Mouse (Mus musculus): ENCODE results near the gene Kif1b. TPM values are rescaled to one million over a fixed set of nuclear protein-coding genes. Genes with fewer than 3 reads are reported as not detected.

Kif1b gene
- 44.8 and 56.6 TPM in 2 replicates for polyA plus RNA-seq (2016; fragmentation: Nextera tagmentation; extraction: Ambion mirVana)

- WGBS = under 1% methylated on average over 79 of the region's 79 CpGs
- no peaks in the 10 kb centered on the region for H3K27me3 ChIP-seq (ENCODE audit: insufficient read depth, poor library complexity, severe bottlenecking)
- no peaks in the 10 kb centered on the region for H3K9me3 ChIP-seq
- peaks cover 33% of the 10 kb centered on the region for H3K4me1 ChIP-seq
- DNase-seq (ENCODE audit: low spot score) = peak; percentile 98
- peak within 1 kb of the TSS; percentile 99 for H3K4me3 ChIP-seq
- no peaks in the 10 kb centered on the region for H3K36me3 ChIP-seq
- peak within 1 kb of the TSS; percentile 98 for H3K27ac ChIP-seq
Observed at GRCm38 (mm10) chr4:149307596-149308490, at the start of gene Kif1b. Gene Kif1b (minus strand): TSS chr4:149307693.

GRCm38 (mm10) chr4:149354671-149355070, 47.2 kb upstream of the Kif1b start:
- no peak overlapping the region for H3K4me3 ChIP-seq
- no peaks in the 10 kb centered on the region for H3K27me3 ChIP-seq (ENCODE audit: insufficient read depth, poor library complexity, severe bottlenecking)
- no peak overlapping the region for H3K27ac ChIP-seq
- peaks cover 98% of the 10 kb centered on the region for H3K36me3 ChIP-seq
- WGBS = 94% methylated on average over 8 of the region's 8 CpGs
- DNase-seq (ENCODE audit: low spot score) = no peak
- peaks cover 10% of the 10 kb centered on the region for H3K4me1 ChIP-seq
- no peaks in the 10 kb centered on the region for H3K9me3 ChIP-seq

GRCm38 (mm10) chr4:149351596-149352150, 44.2 kb upstream of the Kif1b start:
- peaks cover 94% of the 10 kb centered on the region for H3K36me3 ChIP-seq
- no peak for DNase-seq (ENCODE audit: low spot score)
- no peaks in the 10 kb centered on the region for H3K27me3 ChIP-seq (ENCODE audit: insufficient read depth, poor library complexity, severe bottlenecking)
- no peak overlapping the region for H3K4me3 ChIP-seq
- H3K9me3 ChIP-seq = no peaks in the 10 kb centered on the region
- 67% methylated on average over 8 of the region's 8 CpGs for WGBS
- peak overlapping the region; percentile 64 for H3K27ac ChIP-seq
- peaks cover 13% of the 10 kb centered on the region for H3K4me1 ChIP-seq

GRCm38 (mm10) chr4:149348963-149349362, 41.5 kb upstream of the Kif1b start:
- WGBS = 80% methylated on average over 5 of the region's 5 CpGs
- peaks cover 93% of the 10 kb centered on the region for H3K36me3 ChIP-seq
- H3K27me3 ChIP-seq (ENCODE audit: insufficient read depth, poor library complexity, severe bottlenecking) = no peaks in the 10 kb centered on the region
- H3K4me1 ChIP-seq = peaks cover 33% of the 10 kb centered on the region
- no peak overlapping the region for H3K4me3 ChIP-seq
- H3K9me3 ChIP-seq = no peaks in the 10 kb centered on the region
- DNase-seq (ENCODE audit: low spot score) = no peak
- no peak overlapping the region for H3K27ac ChIP-seq

GRCm38 (mm10) chr4:149345873-149346272, 38.4 kb upstream of the Kif1b start:
- Histone ChIP-seq H3K27me3 (ENCODE audit: insufficient read depth, poor library complexity, severe bottlenecking) (no peaks in the 10 kb centered on the region), H3K27ac (peak overlapping the region; percentile 83), H3K9me3 (no peaks in the 10 kb centered on the region), H3K4me1 (peaks cover 29% of the 10 kb centered on the region), H3K4me3 (0 out of 2 replicates have a peak overlapping the region, but pooled peaks have one; percentile 18), H3K36me3 (peaks cover 94% of the 10 kb centered on the region)
- DNase-seq (ENCODE audit: low spot score) = no peak
- WGBS = 48% methylated on average over 5 of the region's 5 CpGs

GRCm38 (mm10) chr4:149344311-149344710, 36.8 kb upstream of the Kif1b start:
- no peaks in the 10 kb centered on the region for H3K9me3 ChIP-seq
- H3K4me1 ChIP-seq = peaks cover 45% of the 10 kb centered on the region
- DNase-seq (ENCODE audit: low spot score) = no peak
- no peak overlapping the region for H3K4me3 ChIP-seq
- WGBS = 79% methylated on average over 8 of the region's 8 CpGs
- peak overlapping the region; percentile 43 for H3K27ac ChIP-seq
- H3K27me3 ChIP-seq (ENCODE audit: insufficient read depth, poor library complexity, severe bottlenecking) = no peaks in the 10 kb centered on the region
- H3K36me3 ChIP-seq = peaks cover 93% of the 10 kb centered on the region

GRCm38 (mm10) chr4:149340680-149341079, 33.2 kb upstream of the Kif1b start:
- Histone ChIP-seq H3K4me3 (no peak overlapping the region), H3K4me1 (peaks cover 66% of the 10 kb centered on the region), H3K9me3 (no peaks in the 10 kb centered on the region), H3K27ac (peak overlapping the region; percentile 69), H3K27me3 (ENCODE audit: insufficient read depth, poor library complexity, severe bottlenecking) (no peaks in the 10 kb centered on the region), H3K36me3 (peaks cover 89% of the 10 kb centered on the region)
- DNase-seq (ENCODE audit: low spot score) = no peak
- WGBS = 46% methylated on average over 2 of the region's 2 CpGs

- Histone ChIP-seq H3K27ac (peak overlapping the region; percentile 69), H3K36me3 (peaks cover 89% of the 10 kb centered on the region)
- WGBS = 39% methylated on average over 5 of the region's 5 CpGs
Observed at GRCm38 (mm10) chr4:149339426-149340214, 32.1 kb upstream of the Kif1b start.

GRCm38 (mm10) chr4:149338137-149338536, 30.6 kb upstream of the Kif1b start:
- Histone ChIP-seq H3K4me1 (peaks cover 61% of the 10 kb centered on the region), H3K9me3 (no peaks in the 10 kb centered on the region), H3K4me3 (no peak overlapping the region), H3K27me3 (ENCODE audit: insufficient read depth, poor library complexity, severe bottlenecking) (no peaks in the 10 kb centered on the region), H3K36me3 (peaks cover 88% of the 10 kb centered on the region), H3K27ac (peak overlapping the region; percentile 70; the same call in 1 of the 2 replicates)
- DNase-seq (ENCODE audit: low spot score) = no peak
- 59% methylated on average over 2 of the region's 2 CpGs for WGBS

More at GRCm38 (mm10) chr4:149339426-149340214, 32.1 kb upstream of the Kif1b start:
- H3K27me3 ChIP-seq (ENCODE audit: insufficient read depth, poor library complexity, severe bottlenecking) = no peaks in the 10 kb centered on the region
- H3K9me3 ChIP-seq = no peaks in the 10 kb centered on the region
- H3K4me1 ChIP-seq = peaks cover 62% of the 10 kb centered on the region
- DNase-seq (ENCODE audit: low spot score) = no peak
- H3K4me3 ChIP-seq = no peak overlapping the region

GRCm38 (mm10) chr4:149337353-149337752, 29.9 kb upstream of the Kif1b start:
- H3K9me3 ChIP-seq = no peaks in the 10 kb centered on the region
- peaks cover 61% of the 10 kb centered on the region for H3K4me1 ChIP-seq
- H3K27ac ChIP-seq = peak overlapping the region; percentile 70; the same call in 1 of the 2 replicates
- no peaks in the 10 kb centered on the region for H3K27me3 ChIP-seq (ENCODE audit: insufficient read depth, poor library complexity, severe bottlenecking)
- peaks cover 88% of the 10 kb centered on the region for H3K36me3 ChIP-seq
- 23% methylated on average over 9 of the region's 9 CpGs for WGBS
- no peak overlapping the region for H3K4me3 ChIP-seq
- DNase-seq (ENCODE audit: low spot score) = no peak

GRCm38 (mm10) chr4:149336302-149336701, 28.8 kb upstream of the Kif1b start:
- Histone ChIP-seq H3K27ac (peak overlapping the region; percentile 45; the same call in 1 of the 2 replicates), H3K27me3 (ENCODE audit: insufficient read depth, poor library complexity, severe bottlenecking) (no peaks in the 10 kb centered on the region), H3K4me1 (peaks cover 59% of the 10 kb centered on the region), H3K9me3 (no peaks in the 10 kb centered on the region), H3K36me3 (peaks cover 88% of the 10 kb centered on the region), H3K4me3 (no peak overlapping the region)
- WGBS = 28% methylated on average over 7 of the region's 7 CpGs
- DNase-seq (ENCODE audit: low spot score) = peak; percentile 82

- 95% methylated on average over 11 of the region's 11 CpGs for WGBS
- Histone ChIP-seq H3K27me3 (ENCODE audit: insufficient read depth, poor library complexity, severe bottlenecking) (no peaks in the 10 kb centered on the region), H3K4me1 (peaks cover 45% of the 10 kb centered on the region), H3K9me3 (no peaks in the 10 kb centered on the region), H3K4me3 (no peak overlapping the region), H3K36me3 (peaks cover 88% of the 10 kb centered on the region), H3K27ac (no peak overlapping the region)
- no peak for DNase-seq (ENCODE audit: low spot score)
Observed at GRCm38 (mm10) chr4:149334881-149335280, 27.4 kb upstream of the Kif1b start.
